Mouse (Mus musculus): ENCODE measurements at regions not wholly inside any gene's neighbourhood (a gene's known extent, or its start where the extent isn't known, plus 50 kb on each side); places are given as distances from the start of the nearest gene placed in this dataset.
"Not testable (repeated sequence)": the region's sequence is repeated elsewhere in the genome, so short reads cannot be mapped to it uniquely, and the experiment has no call there.

DNA sequence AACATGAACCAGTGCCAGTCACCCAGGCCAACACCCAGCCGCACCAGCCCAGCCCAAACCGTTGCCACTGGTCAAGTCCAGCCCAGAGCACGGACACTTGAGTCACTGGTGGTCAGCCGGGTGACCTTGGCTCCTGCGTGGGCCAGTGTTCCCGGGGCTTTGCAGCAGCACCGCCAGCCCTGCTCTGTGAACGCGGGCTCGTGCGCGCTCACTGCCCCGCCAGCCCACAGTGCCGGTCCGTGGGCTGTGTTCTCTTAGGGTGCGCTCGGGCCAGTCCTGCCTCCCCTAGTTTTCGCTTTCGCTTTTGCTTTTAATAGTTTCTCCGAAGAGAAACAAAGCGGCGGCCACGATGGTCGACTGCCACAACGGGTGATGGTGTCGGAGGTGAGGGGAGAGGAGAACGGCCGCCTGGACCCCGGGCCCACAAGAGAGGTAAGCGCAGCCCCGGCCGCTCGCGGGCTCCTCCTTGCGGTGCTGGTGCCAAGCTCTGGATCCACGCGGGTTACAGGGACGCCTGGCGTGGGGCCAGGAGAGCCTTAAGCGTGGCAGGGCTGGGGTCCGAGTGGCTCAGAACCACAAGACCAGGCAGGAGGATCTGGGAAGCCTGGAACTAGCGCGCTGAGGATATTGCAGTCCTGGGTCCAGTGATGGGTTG, 835.1 kb downstream of the Adam6a start:
- TF ChIP-seq EP300, CTCF (IDR thresholded peaks at IDR 0.05; ENCODE audit: low read depth): not testable (repeated sequence)
